Mouse (Mus musculus) right cerebral cortex, postnatal 14 days (tissue): ENCODE measurements around the gene Ercc1.

Source experiments
- DNase-seq: peaks from one replicate; pipeline ENCODE4 v3.0.0; 2022

Ercc1 gene

GRCm38 (mm10) chr7:19344237-19344847 lies at the start of gene Ercc1:
Ercc1 (plus strand) TSS chr7:19344778.
- DNase-seq = no peak

- peak; percentile 98 for DNase-seq
Observed at GRCm38 (mm10) chr7:19295503-19296185, 48.9 kb upstream of the Ercc1 start.

GRCm38 (mm10) chr7:19297034-19297433 lies 47.5 kb upstream of the Ercc1 start:
- no peak for DNase-seq

- no peak for DNase-seq
Observed at GRCm38 (mm10) chr7:19297794-19298193, 46.8 kb upstream of the Ercc1 start.

GRCm38 (mm10) chr7:19299194-19299593 lies 45.4 kb upstream of the Ercc1 start:
- DNase-seq = peak; percentile 62

- DNase-seq = peak; percentile 81
Observed at GRCm38 (mm10) chr7:19300501-19301421, 43.8 kb upstream of the Ercc1 start.

- DNase-seq = no peak
Observed at GRCm38 (mm10) chr7:19301461-19302263, 42.9 kb upstream of the Ercc1 start.

- no peak for DNase-seq
Observed at GRCm38 (mm10) chr7:19302264-19303045, 42.1 kb upstream of the Ercc1 start.

GRCm38 (mm10) chr7:19303046-19303305 lies 41.6 kb upstream of the Ercc1 start:
- DNase-seq = no peak

- DNase-seq = peak; percentile 71
Observed at GRCm38 (mm10) chr7:19303770-19304169, 40.8 kb upstream of the Ercc1 start.

- DNase-seq = no peak
Observed at GRCm38 (mm10) chr7:19304501-19305412, 39.8 kb upstream of the Ercc1 start.

GRCm38 (mm10) chr7:19305413-19305735 lies 39.2 kb upstream of the Ercc1 start:
- DNase-seq = no peak

- no peak for DNase-seq
Observed at GRCm38 (mm10) chr7:19305796-19306765, 38.5 kb upstream of the Ercc1 start.

- no peak for DNase-seq
Observed at GRCm38 (mm10) chr7:19306819-19307738, 37.5 kb upstream of the Ercc1 start.

- DNase-seq = peak; percentile 73
Observed at GRCm38 (mm10) chr7:19307739-19308453, 36.7 kb upstream of the Ercc1 start.

GRCm38 (mm10) chr7:19308454-19309277 lies 35.9 kb upstream of the Ercc1 start:
- DNase-seq = peak; percentile 96

- no peak for DNase-seq
Observed at GRCm38 (mm10) chr7:19309278-19309883, 35.2 kb upstream of the Ercc1 start.
